Mouse (Mus musculus) spleen, adult 2 months (tissue): ENCODE measurements around the gene Nr2f2.

Experiments
- CTCF ChIP-seq: fragments of 200-500 bp; IDR thresholded peaks from 2 replicates; pipeline ENCODE4 v1.5.1; 2011; ENCODE audit warnings: mild to moderate bottlenecking, inconsistent platforms; ENCODE audit not compliant: insufficient read depth, insufficient read length, insufficient replicate concordance; ENCODE audit errors: extremely low read depth
- POLR2A ChIP-seq: fragments of 200-500 bp; IDR thresholded peaks from 2 replicates; pipeline ENCODE4 v1.6.1; 2011; ENCODE audit warnings: low read depth, low read length, inconsistent platforms

DNA sequence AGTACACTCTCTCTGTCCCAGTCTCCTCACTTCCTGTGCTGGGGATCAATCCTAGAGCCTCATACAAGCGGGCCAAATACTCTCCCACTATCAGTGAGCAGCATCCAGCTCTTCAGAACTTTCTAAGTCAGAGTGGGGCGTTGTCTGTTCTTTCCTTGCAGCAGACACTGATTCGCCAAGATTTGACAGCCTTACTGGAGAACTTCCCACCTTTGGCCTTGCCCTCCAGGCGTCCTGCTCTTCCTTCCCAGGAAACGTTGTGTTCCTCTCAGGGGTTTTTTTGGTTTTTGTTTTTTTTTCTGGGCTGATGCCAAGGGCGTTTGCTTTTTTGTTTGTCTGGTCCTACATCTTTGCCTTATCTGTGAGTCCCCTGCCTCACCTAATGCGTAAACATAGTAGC, 60.8 kb downstream of the Nr2f2 start:
- TF ChIP-seq CTCF, result no peak
- no peak for TF ChIP-seq POLR2A
